Mouse (Mus musculus) lung, postnatal 25 days (tissue): ENCODE data around the gene Hsd11b1.

Experiments used
- DNase-seq: peaks from one replicate; pipeline ENCODE4 v3.0.0; 2022; ENCODE audit warnings: low spot score

Hsd11b1 gene

DNA sequence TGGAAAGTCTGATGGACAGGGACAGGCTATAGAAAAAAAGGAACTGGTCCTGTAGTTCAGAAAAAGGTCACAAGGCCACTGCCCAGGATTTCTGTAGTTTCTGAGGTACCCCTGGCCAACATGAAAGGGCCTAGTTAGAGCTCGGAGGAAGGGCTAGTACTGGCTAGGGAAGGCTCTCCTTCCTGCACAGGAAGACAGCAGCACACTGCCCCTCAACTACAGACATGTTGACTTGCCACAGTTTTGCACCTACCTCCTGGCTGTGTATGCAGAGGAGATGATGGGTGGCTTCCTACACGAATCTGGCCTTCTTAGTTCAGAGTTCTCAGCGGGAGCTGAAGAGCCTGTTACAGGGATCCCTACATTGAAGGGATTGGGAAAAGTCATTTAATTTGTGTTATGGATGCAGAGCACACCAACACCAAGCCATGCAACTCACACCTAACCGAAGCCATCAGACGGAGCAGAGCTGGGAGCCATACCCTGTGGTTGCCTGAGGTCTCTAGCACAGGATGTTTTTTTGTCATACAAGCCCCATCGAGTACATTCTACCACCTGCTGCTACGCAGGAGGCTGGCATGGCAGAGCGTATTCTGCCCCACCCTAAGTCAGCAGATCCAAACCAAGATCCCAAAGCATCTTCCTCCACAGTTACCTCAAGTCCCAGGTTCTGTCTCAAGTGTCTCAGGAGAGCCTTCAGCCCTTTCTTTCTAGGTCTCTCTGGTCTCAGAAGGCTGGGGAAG lies 63.1 kb downstream of the Hsd11b1 start:
- DNase-seq = peak; percentile 36

DNA sequence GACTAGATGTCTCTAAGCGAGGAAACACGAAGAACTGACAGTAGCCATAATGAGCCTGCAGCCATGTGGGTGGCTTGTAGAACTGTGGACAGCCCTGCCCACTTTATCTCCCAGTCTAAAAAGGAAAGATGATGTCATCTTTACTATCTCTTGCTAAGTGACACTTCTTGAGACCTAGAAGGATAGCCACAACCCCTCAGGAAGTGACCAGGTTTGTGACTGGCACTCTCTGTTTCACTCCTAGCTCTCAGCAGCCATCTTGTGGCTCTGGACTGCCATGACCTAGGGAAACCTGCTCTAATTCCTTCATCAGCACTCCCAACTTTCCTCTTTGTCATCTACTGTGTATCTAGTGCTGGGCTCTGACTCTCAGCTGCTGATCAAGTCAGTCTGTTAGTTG lies 65.6 kb downstream of the Hsd11b1 start:
- no peak for DNase-seq

- DNase-seq = no peak
Observed at GRCm38 (mm10) chr1:193197494-193198205, 66.2 kb downstream of the Hsd11b1 start.

DNA sequence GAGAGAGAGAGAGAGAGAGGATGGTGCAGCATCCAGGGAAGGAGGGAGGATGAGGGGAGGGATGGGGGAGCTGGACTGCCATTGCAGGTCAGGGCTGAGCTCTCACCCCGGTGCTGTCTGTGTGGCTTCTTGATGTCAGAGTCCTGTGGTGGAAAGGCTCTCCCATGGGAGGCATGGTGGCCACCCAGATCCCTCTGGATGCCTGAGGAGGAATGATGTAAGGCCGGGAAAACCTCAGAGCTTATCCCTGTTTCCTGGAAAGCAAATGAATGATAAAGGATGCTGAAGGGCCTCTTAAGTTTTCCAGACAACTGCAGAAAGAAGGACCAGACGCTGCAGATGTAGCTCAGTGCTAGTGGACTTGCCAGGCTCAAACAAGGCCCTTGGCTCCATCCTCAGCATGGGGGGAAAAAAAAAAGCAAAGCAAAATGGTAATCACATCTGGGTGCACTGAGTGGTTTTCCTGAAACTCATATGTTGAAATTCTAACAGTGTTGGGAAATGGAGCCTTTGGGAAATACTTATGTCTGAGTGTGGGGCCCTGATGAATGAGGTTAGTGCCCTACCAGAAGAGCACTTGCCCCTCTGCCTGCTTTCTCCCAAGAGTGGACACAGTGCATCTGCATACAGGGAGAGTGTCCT lies 68.6 kb downstream of the Hsd11b1 start:
- no peak for DNase-seq

- no peak for DNase-seq
Observed at GRCm38 (mm10) chr1:193194416-193195140, 69.3 kb downstream of the Hsd11b1 start.

GRCm38 (mm10) chr1:193191675-193192283 lies 72.1 kb downstream of the Hsd11b1 start:
- no peak for DNase-seq

GRCm38 (mm10) chr1:193189771-193190170 lies 74.1 kb downstream of the Hsd11b1 start:
- no peak for DNase-seq

DNA sequence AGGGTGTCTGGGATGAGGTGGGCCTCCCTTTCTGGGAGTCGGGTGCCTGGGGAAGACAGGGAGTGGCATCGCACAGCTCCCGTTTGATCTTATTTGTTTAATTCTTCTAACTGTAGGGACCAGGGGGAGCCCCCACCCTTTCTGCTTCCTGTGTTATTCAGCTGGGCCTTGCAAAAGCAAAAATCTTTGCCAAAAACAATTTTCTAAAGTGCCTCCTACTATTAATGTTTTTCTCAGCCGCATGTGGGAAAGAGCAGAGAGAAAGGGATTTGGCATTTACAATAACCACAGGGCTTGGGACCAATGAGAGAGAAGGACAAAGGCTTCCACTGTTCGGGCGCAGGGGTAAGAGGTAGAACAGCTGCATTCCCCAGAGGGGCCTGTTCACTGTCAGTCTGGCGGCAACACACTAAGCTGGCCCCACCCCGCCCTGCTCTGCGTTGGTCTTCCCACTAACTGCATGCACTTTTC lies 74.7 kb downstream of the Hsd11b1 start:
- peak; percentile 54 for DNase-seq

DNA sequence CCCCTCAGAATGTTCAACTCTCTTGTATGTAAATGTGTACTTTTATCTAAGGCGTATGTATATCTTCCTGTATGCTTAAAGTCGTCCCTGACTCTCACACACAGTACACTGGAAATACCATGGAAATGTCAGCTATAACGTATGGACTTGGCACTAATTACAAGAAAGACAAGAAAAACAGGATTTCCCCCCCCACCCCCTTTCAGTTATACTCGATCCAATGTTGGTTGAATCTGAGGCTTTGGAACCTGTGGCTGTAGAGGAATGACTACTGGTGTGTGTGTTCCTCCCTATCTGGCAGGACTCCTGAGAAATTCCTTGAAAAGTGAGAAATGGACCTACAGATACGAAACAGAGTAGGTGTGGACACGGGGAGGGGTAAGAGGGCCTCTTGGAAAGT lies 75.6 kb downstream of the Hsd11b1 start:
- no peak for DNase-seq

DNA sequence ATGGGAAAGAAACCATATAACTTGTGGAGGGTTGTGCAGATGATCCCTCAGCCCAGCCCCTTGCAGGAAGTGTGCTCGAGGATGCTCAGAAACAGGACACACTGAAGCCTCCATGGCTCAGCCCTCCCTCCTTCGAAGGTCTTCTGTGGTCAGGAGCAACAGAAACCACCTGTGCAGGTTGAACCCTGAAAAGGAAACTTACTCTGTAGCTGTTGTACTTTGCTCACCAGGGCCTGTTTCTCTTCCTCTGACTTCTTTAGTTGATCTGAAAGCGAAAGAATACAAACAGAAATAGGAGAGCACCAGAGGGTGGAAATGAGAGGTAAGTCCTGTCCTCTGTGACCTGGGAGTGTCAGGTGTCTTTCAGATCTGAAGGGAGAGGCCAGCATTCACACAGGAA lies 82.8 kb downstream of the Hsd11b1 start:
- DNase-seq = no peak

DNA sequence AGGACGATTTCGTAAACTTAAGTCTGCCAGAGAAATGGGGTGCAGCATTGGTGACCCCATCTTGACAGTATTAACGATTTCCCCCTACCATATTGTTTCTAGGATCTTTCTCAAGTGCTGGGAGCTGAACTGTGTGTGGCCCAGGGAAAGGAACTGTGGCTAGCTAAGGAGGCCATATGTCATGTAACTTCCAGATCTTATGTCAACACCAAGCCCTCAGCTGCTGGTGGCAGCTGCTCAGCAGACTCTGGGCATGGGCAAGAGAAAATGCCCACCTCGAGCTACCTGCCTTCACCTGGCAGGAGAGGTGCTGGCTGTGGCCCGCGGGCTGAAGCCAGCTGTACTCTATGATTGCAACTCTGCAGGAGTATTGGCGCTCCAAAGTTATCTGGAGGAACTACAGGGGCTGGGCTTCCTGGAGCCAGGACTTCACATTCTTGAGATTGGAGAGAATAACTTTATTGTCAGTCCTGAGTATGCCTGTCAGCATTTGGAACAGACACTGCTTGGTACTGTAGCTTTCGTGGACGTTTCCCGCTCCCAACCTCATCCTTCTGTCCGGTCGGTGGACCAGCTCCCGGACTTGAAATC lies 89.6 kb downstream of the Hsd11b1 start:
- no peak for DNase-seq

DNA sequence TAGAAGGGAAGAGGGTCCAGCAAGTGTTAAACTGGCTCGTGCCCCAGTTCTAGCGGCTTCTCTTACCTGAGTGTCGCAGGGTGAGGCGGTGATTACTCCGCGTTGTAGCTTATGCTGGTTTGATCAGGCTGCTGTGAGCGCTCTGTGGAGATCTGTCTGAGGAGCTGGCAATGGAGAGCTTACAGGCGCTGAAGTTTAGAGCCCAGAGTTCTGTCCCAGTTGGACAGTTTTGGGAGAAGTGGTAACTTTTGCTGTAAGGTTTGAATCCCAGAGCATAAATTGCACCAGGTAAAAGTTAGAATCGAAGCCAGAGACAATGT lies 90.1 kb downstream of the Hsd11b1 start:
- no peak for DNase-seq

- DNase-seq = peak; percentile 98
Observed at GRCm38 (mm10) chr1:193172991-193173809, 90.7 kb downstream of the Hsd11b1 start.
